Mouse (Mus musculus) small intestine, adult 10 weeks (tissue): ENCODE data around the gene Doc2a. TPM values are rescaled to one million over a fixed set of nuclear protein-coding genes. Genes with fewer than 3 reads are reported as not detected.

Source experiments
- polyA plus RNA-seq: library from polyadenylated mRNA; stranded (reverse); fragments of 350-450 nt; fragmentation: Illumina TruSeq; extraction: RNeasy Lipid Tissue Mini Kit (QIAGEN cat#74804); gene quantifications from one replicate; pipeline ENCODE4 v1.2.3, GENCODE M21; 2014; ENCODE audit warnings: low replicate concordance

The Doc2a gene
- not detected for polyA plus RNA-seq

GRCm38 (mm10) chr7:126847116-126847420, at the start of gene Doc2a:
Gene Doc2a, plus strand, starts transcription at chr7:126847416.

GRCm38 (mm10) chr7:126831539-126831938, 15.7 kb upstream of the Doc2a start, which contains the start of gene 4930451I11Rik:
Gene 4930451I11Rik, minus strand, starts transcription at chr7:126831639.

GRCm38 (mm10) chr7:126861429-126862130, 14.4 kb downstream of the Doc2a start, which contains the start of gene Hirip3:
Gene Hirip3, plus strand, starts transcription at chr7:126861972.

GRCm38 (mm10) chr7:126862147-126862784, 15.1 kb downstream of the Doc2a start, which contains the start of gene Ino80e:
Gene Ino80e, minus strand, starts transcription at chr7:126862377.

GRCm38 (mm10) chr7:126884286-126885164, 37.3 kb downstream of the Doc2a start, which contains the start of gene Taok2:
Gene Taok2, minus strand, starts transcription at chr7:126884703.

Other genes starting within 250 kb of the Doc2a start
- gene Nupr1, start 216.6 kb upstream of the Doc2a start, polyA plus RNA-seq = 4.2 TPM
- not detected for gene Sgf29, start 198.1 kb upstream of the Doc2a start, polyA plus RNA-seq
- gene Sult1a1, start 171.0 kb upstream of the Doc2a start, polyA plus RNA-seq = 18.3 TPM
- not detected for gene Bola2, start 152.0 kb upstream of the Doc2a start, polyA plus RNA-seq
- gene Slx1b, start 151.6 kb upstream of the Doc2a start, polyA plus RNA-seq = 0.22 TPM
- 4.5 TPM for gene Coro1a, start 139.6 kb upstream of the Doc2a start, polyA plus RNA-seq
- gene Mapk3, start 87.8 kb upstream of the Doc2a start, polyA plus RNA-seq = 12.0 TPM
- gene Gdpd3, start 81.1 kb upstream of the Doc2a start, polyA plus RNA-seq = 2.1 TPM
- gene Ypel3, start 70.5 kb upstream of the Doc2a start, polyA plus RNA-seq = 5.8 TPM
- gene Tbx6, start 65.9 kb upstream of the Doc2a start, polyA plus RNA-seq = not detected
- 24.4 TPM for gene Ppp4c, start 54.9 kb upstream of the Doc2a start, polyA plus RNA-seq
- gene Fam57b, start 49.7 kb upstream of the Doc2a start, polyA plus RNA-seq = not detected
- not detected for gene 4930451I11Rik, start 15.8 kb upstream of the Doc2a start, polyA plus RNA-seq
- gene Hirip3, start 14.6 kb downstream of the Doc2a start, polyA plus RNA-seq = 10.8 TPM
- 2.2 TPM for gene Ino80e, start 15.0 kb downstream of the Doc2a start, polyA plus RNA-seq
- gene Taok2, start 37.3 kb downstream of the Doc2a start, polyA plus RNA-seq = 4.1 TPM
- gene Tmem219, start 75.5 kb downstream of the Doc2a start, polyA plus RNA-seq = 5.0 TPM
- gene Kctd13, start 81.5 kb downstream of the Doc2a start, polyA plus RNA-seq = 1.8 TPM
- gene Asphd1, start 102.2 kb downstream of the Doc2a start, polyA plus RNA-seq = not detected
- 0.78 TPM for gene Sez6l2, start 103.1 kb downstream of the Doc2a start, polyA plus RNA-seq
- gene Cdipt, start 128.5 kb downstream of the Doc2a start, polyA plus RNA-seq = 15.7 TPM
- 0.45 TPM for gene Cdiptos, start 128.7 kb downstream of the Doc2a start, polyA plus RNA-seq
- gene Mvp, start 167.2 kb downstream of the Doc2a start, polyA plus RNA-seq = 0.74 TPM
- not detected for gene Pagr1b, start 169.1 kb downstream of the Doc2a start, polyA plus RNA-seq
- not detected for gene Pagr1a, start 169.9 kb downstream of the Doc2a start, polyA plus RNA-seq
- gene Gm42742, start 173.7 kb downstream of the Doc2a start, polyA plus RNA-seq = 0.52 TPM
- gene Prrt2, start 173.8 kb downstream of the Doc2a start, polyA plus RNA-seq = not detected
- 13.0 TPM for gene Maz, start 179.6 kb downstream of the Doc2a start, polyA plus RNA-seq
- 0.97 TPM for gene Kif22, start 195.1 kb downstream of the Doc2a start, polyA plus RNA-seq
- gene Zg16, start 239.9 kb downstream of the Doc2a start, polyA plus RNA-seq = 380 TPM
- gene AI467606, start 243.9 kb downstream of the Doc2a start, polyA plus RNA-seq = 1.6 TPM